Mouse (Mus musculus) heart, postnatal 0 days (tissue): Measurements from ENCODE around the gene Zer1.

ENCODE experiments used
- CTCF ChIP-seq: IDR thresholded peaks from 2 replicates; pipeline ENCODE4 v1.5.1; 2016; ENCODE audit warnings: antibody characterized with exemption, control low read depth, low read depth
- EP300 ChIP-seq: IDR thresholded peaks from 2 replicates; pipeline ENCODE4 v1.6.1; 2016; ENCODE audit warnings: antibody characterized with exemption, low read depth

DNA sequence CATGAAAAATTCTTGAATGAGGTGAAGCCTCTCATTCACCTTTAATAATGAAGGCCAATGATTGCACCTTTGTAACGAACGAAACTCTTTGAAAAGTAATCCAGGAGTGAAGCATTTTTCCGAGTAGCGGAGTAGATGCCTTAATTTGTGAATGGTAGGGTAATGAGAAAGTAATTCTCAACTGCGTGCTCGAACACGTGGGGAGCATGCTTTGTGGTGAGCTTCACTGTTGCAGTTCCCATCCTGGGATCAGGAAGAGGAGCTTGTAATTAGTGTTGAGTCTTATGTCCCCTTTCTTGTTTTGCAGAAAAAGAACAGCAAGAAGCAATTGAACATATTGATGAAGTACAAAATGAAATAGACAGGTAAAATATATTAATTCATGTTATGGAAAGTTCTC lies 56.4 kb downstream of the Zer1 start:
- no peak for TF ChIP-seq CTCF
- TF ChIP-seq EP300 = no peak
